Comparison of ENCODE assay signal across 8 mouse cellular contexts in genomic region chr2:120729775-120730585, GRCm38 (mm10).
DNase-seq lines count a peak whose midpoint lies in the region; ATAC-seq and TF ChIP-seq lines count a peak whose summit lies in the region.

No protein-coding gene starts in this region.

- H3K4me1 ChIP-seq in lung, postnatal 0 days (ENCODE audit: insufficient read depth, low read depth, low read length) = peaks cover 9% of the 10 kb centered on the region; the same call in 1 of the 2 replicates
- H3K4me1 ChIP-seq in forebrain, embryonic 16.5 days (replicated peaks; ENCODE audit: control insufficient read depth, insufficient read depth, low read length) = peaks cover 27% of the 10 kb centered on the region
- peaks cover 10% of the 10 kb centered on the region; the same call in 1 of the 2 replicates for H3K4me1 ChIP-seq in limb, embryonic 11.5 days (ENCODE audit: control insufficient read depth, insufficient read depth, low read length)
- peaks cover 29% of the 10 kb centered on the region for H3K4me1 ChIP-seq in neural tube, embryonic 12.5 days

- peak overlapping the region; percentile 99 for H3K4me2 ChIP-seq in lung, postnatal 0 days (replicated peaks; ENCODE audit: low read depth, low read length)
- H3K4me2 ChIP-seq in forebrain, embryonic 16.5 days (ENCODE audit: low read length) = peak overlapping the region; percentile 98
- peak overlapping the region; percentile 94 for H3K4me2 ChIP-seq in limb, embryonic 11.5 days (ENCODE audit: low read depth, severe bottlenecking)
- H3K4me2 ChIP-seq in neural tube, embryonic 12.5 days (replicated peaks) = peak overlapping the region; percentile 99

- H3K4me3 ChIP-seq in lung, postnatal 0 days (ENCODE audit: low read depth, low read length) = peak overlapping the region; percentile 86
- H3K4me3 ChIP-seq in forebrain, embryonic 16.5 days (replicated peaks; ENCODE audit: low read length) = peak overlapping the region; percentile 56
- peak overlapping the region; percentile 95 for H3K4me3 ChIP-seq in limb, embryonic 11.5 days (ENCODE audit: low read depth, low read length)
- peak overlapping the region; percentile 99 for H3K4me3 ChIP-seq in neural tube, embryonic 12.5 days

- peaks cover 6% of the 10 kb centered on the region; the same call in 1 of the 2 replicates for H3K36me3 ChIP-seq in lung, postnatal 0 days (ENCODE audit: insufficient read depth, low read length)
- peaks cover 7% of the 10 kb centered on the region; the same call in 1 of the 2 replicates for H3K36me3 ChIP-seq in forebrain, embryonic 16.5 days (ENCODE audit: control insufficient read depth, insufficient read depth)
- peaks cover 19% of the 10 kb centered on the region for H3K36me3 ChIP-seq in limb, embryonic 11.5 days (ENCODE audit: control insufficient read depth, insufficient read depth, low read length)
- H3K36me3 ChIP-seq in neural tube, embryonic 12.5 days = peaks cover 36% of the 10 kb centered on the region

- no peaks in the 10 kb centered on the region for H3K9me3 ChIP-seq in lung, postnatal 0 days (ENCODE audit: low read length)
- H3K9me3 ChIP-seq in forebrain, embryonic 16.5 days (ENCODE audit: control insufficient read depth, low read length) = no peaks in the 10 kb centered on the region
- H3K9me3 ChIP-seq in limb, embryonic 11.5 days (ENCODE audit: control insufficient read depth, low read length) = no peaks in the 10 kb centered on the region
- no peaks in the 10 kb centered on the region for H3K9me3 ChIP-seq in neural tube, embryonic 12.5 days

- DNase-seq in lung, postnatal 0 days (ENCODE audit: low spot score) = peak; percentile 7
- no peak for DNase-seq in lung, postnatal 10 days
- peak; percentile 35 to 41 for DNase-seq in cerebellum, postnatal 10 days
- DNase-seq in limb, embryonic 11.5 days (ENCODE audit: low spot score) = peak; percentile 28
- DNase-seq in frontal cortex, postnatal 36 days (ENCODE audit: low spot score in 2 of 2) = no peak
- DNase-seq in adrenal gland, adult 8-10 months = no peak

- no peak for TF ChIP-seq CTCF in lung, postnatal 0 days (IDR thresholded peaks at IDR 0.05)

- no peak overlapping the region for H3K27ac ChIP-seq in lung, postnatal 0 days (ENCODE audit: low read length)
- no peak overlapping the region for H3K27ac ChIP-seq in forebrain, embryonic 16.5 days (ENCODE audit: low read length)
- no peak overlapping the region for H3K27ac ChIP-seq in limb, embryonic 11.5 days (replicated peaks; ENCODE audit: low read depth, low read length)
- no peak overlapping the region for H3K27ac ChIP-seq in neural tube, embryonic 12.5 days

- no peak for TF ChIP-seq EP300 in lung, postnatal 0 days (IDR thresholded peaks at IDR 0.05)

- no peak for ATAC-seq in lung, postnatal 0 days
- ATAC-seq in forebrain, embryonic 16.5 days = no peak
- no peak for ATAC-seq in limb, embryonic 11.5 days (ENCODE audit: insufficient number of reproducible peaks, low FRiP score, low TSS enrichment, low read depth)
- ATAC-seq in neural tube, embryonic 12.5 days (ENCODE audit: low FRiP score, low read depth) = no peak

- no peaks in the 10 kb centered on the region for H3K27me3 ChIP-seq in lung, postnatal 0 days (replicated peaks; ENCODE audit: insufficient read depth, low read length)
- no peaks in the 10 kb centered on the region for H3K27me3 ChIP-seq in forebrain, embryonic 16.5 days (replicated peaks; ENCODE audit: control insufficient read depth, insufficient read depth, low read length)
- no peaks in the 10 kb centered on the region for H3K27me3 ChIP-seq in limb, embryonic 11.5 days (ENCODE audit: control insufficient read depth, insufficient read depth, low read length)
- H3K27me3 ChIP-seq in neural tube, embryonic 12.5 days (replicated peaks) = no peaks in the 10 kb centered on the region

- H3K9ac ChIP-seq in lung, postnatal 0 days (replicated peaks; ENCODE audit: low read depth) = peak overlapping the region; percentile 76
- peak overlapping the region; percentile 72 for H3K9ac ChIP-seq in forebrain, embryonic 16.5 days (replicated peaks; ENCODE audit: low read depth, low read length)
- H3K9ac ChIP-seq in limb, embryonic 11.5 days (ENCODE audit: low read length) = peak overlapping the region; percentile 89
- peak overlapping the region; percentile 95 for H3K9ac ChIP-seq in neural tube, embryonic 12.5 days

- WGBS in lung, postnatal 0 days = 8% methylated on average over 23 of the region's 23 CpGs
- 8% methylated on average over 23 of the region's 23 CpGs for WGBS in forebrain, embryonic 16.5 days
- WGBS in limb, embryonic 11.5 days = 8% methylated on average over 23 of the region's 23 CpGs
- 11% methylated on average over 23 of the region's 23 CpGs for WGBS in neural tube, embryonic 12.5 days

Comparison
In these comparisons a context has a peak if more than half of its experiments do, and no peak if none do; other contexts are left out.
1. DNase-seq: peak in lung, postnatal 0 days (single experiment), cerebellum, postnatal 10 days (2 of 2) and limb, embryonic 11.5 days (single experiment); none in lung, postnatal 10 days (single experiment), frontal cortex, postnatal 36 days (0 of 2) and adrenal gland, adult 8-10 months (single experiment).
2. Peak in every context shown above with its lines, with median percentiles within 50 percentile points of each other: H3K4me2 ChIP-seq, H3K4me3 ChIP-seq and H3K9ac ChIP-seq.